In the genomic region with DNA sequence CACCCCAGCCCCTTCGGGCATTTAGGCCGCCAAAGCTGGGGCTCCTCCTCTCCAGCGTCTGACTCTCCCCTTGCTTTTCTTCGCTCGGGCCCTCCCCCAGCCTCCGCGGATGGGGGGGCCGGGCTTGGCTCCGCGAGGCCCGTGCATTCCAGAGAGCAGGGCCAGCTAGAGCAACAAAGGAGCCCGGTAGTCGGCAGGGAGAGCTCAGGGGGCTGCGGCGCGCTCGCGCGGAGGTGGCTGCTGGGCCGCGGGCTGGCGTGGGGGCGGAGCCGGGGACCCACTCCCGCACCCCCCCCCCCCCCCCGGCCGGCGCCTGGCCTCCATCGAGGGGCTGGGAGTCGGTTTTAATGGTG, we compare ENCODE assay signal across 9 mouse cellular contexts. TPM values are rescaled to one million over a fixed set of nuclear protein-coding genes. Genes with fewer than 3 reads are reported as not detected.
DNase-seq lines count a peak whose midpoint lies in the region; ATAC-seq and TF ChIP-seq lines count a peak whose summit lies in the region.
"Had no signal": no experiment of that assay in that cellular context is flagged by ENCODE, and none has a peak within 500 bp of the region (broad histone marks: within the 10 kb centered on the region; RNA-seq: fewer than 3 reads in every experiment).

A gene (plus strand): TSS at position 168 of the 353 bp plus-strand sequence.

- ATAC-seq in erythroblast, adult 5-6 weeks (replicated peaks; ENCODE audit: low FRiP score, poor library complexity, severe bottlenecking) = no peak
- peak; percentile 70 for ATAC-seq in common myeloid progenitor, adult 5-6 weeks (replicated peaks; ENCODE audit: low read depth, poor library complexity, severe bottlenecking)
- peak; percentile 93 for ATAC-seq in hindbrain, postnatal 0 days
- ATAC-seq in midbrain, embryonic 11.5 days (ENCODE audit: low FRiP score) = peak; percentile 96

- H3K4me3 ChIP-seq in erythroblast, embryonic 14.5 days (replicated peaks) = peak within 1 kb of the TSS; percentile 73
- H3K4me3 ChIP-seq in hindbrain, postnatal 0 days (ENCODE audit: low read length) = peak within 1 kb of the TSS; percentile 84
- H3K4me3 ChIP-seq in limb, embryonic 10.5 days = peak within 1 kb of the TSS; percentile 96
- H3K4me3 ChIP-seq in midbrain, embryonic 11.5 days (ENCODE audit: low read depth, low read length) = peak within 1 kb of the TSS; percentile 96

- peak within 1 kb of the TSS; percentile 96 for H3K4me2 ChIP-seq in hindbrain, postnatal 0 days (ENCODE audit: low read depth, low read length)
- peak within 1 kb of the TSS; percentile 67 for H3K4me2 ChIP-seq in midbrain, embryonic 11.5 days

- DNase-seq in gastrocnemius, postnatal 25 days = peak; percentile 76
- peak; percentile 84 for DNase-seq in hindbrain, postnatal 0 days (ENCODE audit: low spot score)
- peak; percentile 94 for DNase-seq in limb, embryonic 10.5 days (ENCODE audit: low spot score)
- DNase-seq in midbrain, embryonic 11.5 days (ENCODE audit: low spot score, missing footprints) = no peak
- peak; percentile 82 for DNase-seq in testis, postnatal 14 days (ENCODE audit: low spot score)

- TF ChIP-seq CTCF in hindbrain, postnatal 0 days (IDR thresholded peaks at IDR 0.05; ENCODE audit: low read depth) = no peak

- no peaks in the 10 kb centered on the region; the same call in 1 of the 2 replicates for H3K36me3 ChIP-seq in erythroblast, embryonic 14.5 days (ENCODE audit: control insufficient read depth)
- no peaks in the 10 kb centered on the region for H3K36me3 ChIP-seq in hindbrain, postnatal 0 days (ENCODE audit: insufficient read depth, low read length)
- peaks cover 23% of the 10 kb centered on the region for H3K36me3 ChIP-seq in limb, embryonic 10.5 days
- no peaks in the 10 kb centered on the region for H3K36me3 ChIP-seq in midbrain, embryonic 11.5 days (ENCODE audit: control insufficient read depth, insufficient read depth, low read length)

- peak within 1 kb of the TSS; percentile 93 for H3K27ac ChIP-seq in hindbrain, postnatal 0 days
- H3K27ac ChIP-seq in limb, embryonic 10.5 days = peak within 1 kb of the TSS; percentile 100
- peak within 1 kb of the TSS; percentile 91 for H3K27ac ChIP-seq in midbrain, embryonic 11.5 days (ENCODE audit: low read depth, low read length)

- H3K27me3 ChIP-seq in erythroblast, embryonic 14.5 days (ENCODE audit: control insufficient read depth) = peaks cover 66% of the 10 kb centered on the region
- no peaks in the 10 kb centered on the region for H3K27me3 ChIP-seq in hindbrain, postnatal 0 days (ENCODE audit: insufficient read depth, low read length)
- H3K27me3 ChIP-seq in limb, embryonic 10.5 days (ENCODE audit: low read depth, poor library complexity, severe bottlenecking) = no peaks in the 10 kb centered on the region
- no peaks in the 10 kb centered on the region for H3K27me3 ChIP-seq in midbrain, embryonic 11.5 days (ENCODE audit: control insufficient read depth, insufficient read depth, low read length)
- H3K27me3 ChIP-seq: CH12.LX had no signal

- peak within 1 kb of the TSS; percentile 82 for H3K9ac ChIP-seq in hindbrain, postnatal 0 days (replicated peaks; ENCODE audit: low read length)
- H3K9ac ChIP-seq in midbrain, embryonic 11.5 days (ENCODE audit: low read length) = peak within 1 kb of the TSS; percentile 99

- H3K9me3 ChIP-seq in erythroblast, embryonic 14.5 days (ENCODE audit: control insufficient read depth, low read length) = no peaks in the 10 kb centered on the region; the same call in 1 of the 2 replicates
- no peaks in the 10 kb centered on the region for H3K9me3 ChIP-seq in hindbrain, postnatal 0 days (ENCODE audit: low read length)
- no peaks in the 10 kb centered on the region for H3K9me3 ChIP-seq in limb, embryonic 10.5 days (replicated peaks)
- no peaks in the 10 kb centered on the region for H3K9me3 ChIP-seq in midbrain, embryonic 11.5 days (ENCODE audit: control insufficient read depth, low read length)

- peaks cover 27% of the 10 kb centered on the region for H3K4me1 ChIP-seq in erythroblast, embryonic 14.5 days (ENCODE audit: control insufficient read depth)
- H3K4me1 ChIP-seq in hindbrain, postnatal 0 days (ENCODE audit: insufficient read depth, low read length) = no peaks in the 10 kb centered on the region
- H3K4me1 ChIP-seq in limb, embryonic 10.5 days = peaks cover 37% of the 10 kb centered on the region
- peaks cover 7% of the 10 kb centered on the region for H3K4me1 ChIP-seq in midbrain, embryonic 11.5 days (ENCODE audit: control insufficient read depth, insufficient read depth, low read length)

- under 1% methylated on average over 25 of the region's 30 CpGs for WGBS in hindbrain, postnatal 0 days
- whole genome bisulfite sequencing in limb, embryonic 10.5 days = 0% methylated on average over 25 of the region's 30 CpGs
- 0% methylated on average over 24 of the region's 30 CpGs for WGBS in midbrain, embryonic 11.5 days

RNA-seq across cellular contexts. Expression of the gene that starts here (rescaled TPM):
- 0.30 and 0.42 TPM in 2 replicates for polyA plus RNA-seq in erythroblast, embryonic 14.5 days (2012)
- total RNA-seq in erythroblast, adult 5-6 weeks (2015; ENCODE audit: low replicate concordance) = 3.3 and 4.0 TPM in 2 replicates
- 0.60 and 2.6 TPM in 2 replicates for total RNA-seq in erythroblast, adult 5-6 weeks (2017; ENCODE audit: low replicate concordance)
- 29.8 and 31.7 TPM in 2 replicates for total RNA-seq in common myeloid progenitor, adult 5-6 weeks (2017)
- total RNA-seq in gastrocnemius, postnatal 25 days (2021) = 1 to 10 TPM; 5.5 to 5.9 TPM
- 74.3 and 78.0 TPM in 2 replicates for total RNA-seq in hindbrain, postnatal 0 days (2014; rRNA removed)
- polyA plus RNA-seq in hindbrain, postnatal 0 days (2015; fragmentation: Nextera tagmentation; extraction: Ambion mirVana) = 11.8 and 12.8 TPM in 2 replicates
- 67.6 and 69.3 TPM in 2 replicates for polyA plus RNA-seq in limb, embryonic 10.5 days (2016; fragmentation: Nextera tagmentation; extraction: Ambion mirVana)
- 38.6 and 44.5 TPM in 2 replicates for polyA plus RNA-seq in midbrain, embryonic 11.5 days (2014; fragmentation: Nextera tagmentation; extraction: Ambion mirVana)
